ENCODE assay signal across 8 mouse cellular contexts in genomic region chr16:43577399-43577798, GRCm38 (mm10).
DNase-seq lines count a peak whose midpoint lies in the region; ATAC-seq and TF ChIP-seq lines count a peak whose summit lies in the region.

No protein-coding gene starts in this region.

- no peak for TF ChIP-seq CTCF in kidney, adult 2 months (conservative IDR thresholded peaks at IDR 0.05; ENCODE audit: insufficient read depth, insufficient read length, low read depth, low read length)

- H3K27ac ChIP-seq in embryonic facial prominence, embryonic 12.5 days = peak overlapping the region; percentile 71
- peak overlapping the region; percentile 89 for H3K27ac ChIP-seq in heart, embryonic 10.5 days
- peak overlapping the region; percentile 66; the same call in 1 of the 2 replicates for H3K27ac ChIP-seq in kidney, adult 2 months (ENCODE audit: insufficient read depth, low read depth, low read length)
- H3K27ac ChIP-seq in midbrain, embryonic 10.5 days (replicated peaks) = peak overlapping the region; percentile 81

- no peak overlapping the region for H3K4me3 ChIP-seq in embryonic facial prominence, embryonic 12.5 days
- H3K4me3 ChIP-seq in heart, embryonic 10.5 days = no peak overlapping the region
- H3K4me3 ChIP-seq in kidney, adult 2 months (ENCODE audit: insufficient read depth, low read depth, low read length) = no peak overlapping the region
- no peak overlapping the region for H3K4me3 ChIP-seq in midbrain, embryonic 10.5 days

- no peaks in the 10 kb centered on the region for H3K9me3 ChIP-seq in embryonic facial prominence, embryonic 12.5 days
- no peaks in the 10 kb centered on the region for H3K9me3 ChIP-seq in heart, embryonic 10.5 days
- no peaks in the 10 kb centered on the region for H3K9me3 ChIP-seq in midbrain, embryonic 10.5 days (replicated peaks)

- peaks cover 25% of the 10 kb centered on the region for H3K4me1 ChIP-seq in embryonic facial prominence, embryonic 12.5 days
- H3K4me1 ChIP-seq in heart, embryonic 10.5 days = peaks cover 67% of the 10 kb centered on the region
- peaks cover 25% of the 10 kb centered on the region; the same call in 1 of the 2 replicates for H3K4me1 ChIP-seq in kidney, adult 2 months (ENCODE audit: control insufficient read depth, insufficient read depth, low read length)
- peaks cover 69% of the 10 kb centered on the region for H3K4me1 ChIP-seq in midbrain, embryonic 10.5 days

- no peak overlapping the region for H3K9ac ChIP-seq in embryonic facial prominence, embryonic 12.5 days

- H3K27me3 ChIP-seq in embryonic facial prominence, embryonic 12.5 days = no peaks in the 10 kb centered on the region
- H3K27me3 ChIP-seq in heart, embryonic 10.5 days (ENCODE audit: insufficient read depth, poor library complexity, severe bottlenecking) = no peaks in the 10 kb centered on the region
- no peaks in the 10 kb centered on the region for H3K27me3 ChIP-seq in kidney, adult 2 months (replicated peaks; ENCODE audit: control insufficient read depth, insufficient read depth, low read length)
- H3K27me3 ChIP-seq in midbrain, embryonic 10.5 days (ENCODE audit: low read depth, poor library complexity, severe bottlenecking) = no peaks in the 10 kb centered on the region

- peak; percentile 67 for DNase-seq in ovary, adult 18-20 months (ENCODE audit: low spot score)
- no peak for DNase-seq in ovary, postnatal 10 days (ENCODE audit: low spot score)
- peak; percentile 82 for DNase-seq in heart, embryonic 10.5 days (ENCODE audit: low spot score)
- DNase-seq in kidney, adult 2 months = peak; percentile 73
- DNase-seq in midbrain, embryonic 10.5 days (ENCODE audit: low spot score) = peak; percentile 61
- DNase-seq in urinary bladder, postnatal 4 days (ENCODE audit: low spot score in 2 of 2) = peak; percentile 73 to 74
- no peak for DNase-seq in spleen, adult 12 weeks (ENCODE audit: low spot score)

- H3K4me2 ChIP-seq in embryonic facial prominence, embryonic 12.5 days (replicated peaks) = no peak overlapping the region; the same call in 1 of the 2 replicates

- no peak for TF ChIP-seq POLR2A in kidney, adult 2 months (IDR thresholded peaks at IDR 0.05; ENCODE audit: low read depth, low read length)

- ATAC-seq in embryonic facial prominence, embryonic 12.5 days (ENCODE audit: insufficient number of reproducible peaks, insufficient read depth, low FRiP score, low TSS enrichment) = no peak

- 7% methylated on average over 10 of the region's 10 CpGs for WGBS in embryonic facial prominence, embryonic 12.5 days
- under 1% methylated on average over 10 of the region's 10 CpGs for WGBS in heart, embryonic 10.5 days
- 28% methylated on average over 10 of the region's 10 CpGs for WGBS in kidney, adult 2 months
- WGBS in midbrain, embryonic 10.5 days = 11% methylated on average over 10 of the region's 10 CpGs

- H3K36me3 ChIP-seq in embryonic facial prominence, embryonic 12.5 days = 0 out of 2 replicates have a peak, but pooled peaks cover 3% of the 10 kb centered on the region
- H3K36me3 ChIP-seq in heart, embryonic 10.5 days = 0 out of 2 replicates have a peak, but pooled peaks cover 3% of the 10 kb centered on the region
- peaks cover 3% of the 10 kb centered on the region; the same call in 1 of the 2 replicates for H3K36me3 ChIP-seq in kidney, adult 2 months (ENCODE audit: control insufficient read depth, insufficient read depth, low read length)
- H3K36me3 ChIP-seq in midbrain, embryonic 10.5 days = peaks cover 19% of the 10 kb centered on the region

Comparison
In these comparisons a context has a peak if more than half of its experiments do, and no peak if none do; other contexts are left out.
1. DNase-seq: peak in ovary, adult 18-20 months (single experiment), heart, embryonic 10.5 days (single experiment), kidney, adult 2 months (single experiment), midbrain, embryonic 10.5 days (single experiment) and urinary bladder, postnatal 4 days (2 of 2); none in ovary, postnatal 10 days (single experiment) and spleen, adult 12 weeks (single experiment).
2. Peak in every context shown above with its lines, with median percentiles within 50 percentile points of each other: H3K27ac ChIP-seq.